Mouse (Mus musculus) kidney, adult 2 months (tissue): ENCODE results near the gene Prkce.
A peak's percentile ranks its signal among the peaks of the same experiment; 100 is the strongest.

Source experiments
- CTCF ChIP-seq: fragments of 200-500 bp; conservative IDR thresholded peaks from 2 replicates; pipeline ENCODE4 v1.5.1; 2011; ENCODE audit warnings: low read depth, mild to moderate bottlenecking, control low read depth, low read length, moderate library complexity, mixed read lengths; ENCODE audit not compliant: insufficient read depth, insufficient read length
- POLR2A ChIP-seq: fragments of 200-500 bp; IDR thresholded peaks from one replicate; pipeline ENCODE4 v1.6.1; 2011; ENCODE audit warnings: low read depth, low read length, control low read depth

- peak; percentile 76 for TF ChIP-seq CTCF
- no peak for TF ChIP-seq POLR2A
These were observed 368.5 kb downstream of the Prkce start for GRCm38 (mm10) chr17:86535827-86536656.
